Mouse (Mus musculus) 3T3-L1 (cell line): ENCODE results near the gene Fgd6.
A peak's percentile ranks its signal among the peaks of the same experiment; 100 is the strongest.

Experiments used
- DNase-seq: peaks from one replicate; pipeline ENCODE4 v3.0.0-alpha.2; 2015; ENCODE audit warnings: low read depth, low spot score

Fgd6 gene

GRCm38 (mm10) chr10:94174652-94175051 is 138.9 kb downstream of the Fgd6 start:
- peak; percentile 82 for DNase-seq

- no peak for DNase-seq
These were observed 147.4 kb downstream of the Fgd6 start for GRCm38 (mm10) chr10:94183199-94183598.
